Mouse (Mus musculus) ZHBTc4 (cell line): ENCODE data around the gene Gbf1.

ENCODE experiments used
- DNase-seq: peaks from one replicate; pipeline ENCODE4 v3.0.0-alpha.2; 2011; ENCODE audit warnings: low read depth, low spot score

Gene Gbf1

DNA sequence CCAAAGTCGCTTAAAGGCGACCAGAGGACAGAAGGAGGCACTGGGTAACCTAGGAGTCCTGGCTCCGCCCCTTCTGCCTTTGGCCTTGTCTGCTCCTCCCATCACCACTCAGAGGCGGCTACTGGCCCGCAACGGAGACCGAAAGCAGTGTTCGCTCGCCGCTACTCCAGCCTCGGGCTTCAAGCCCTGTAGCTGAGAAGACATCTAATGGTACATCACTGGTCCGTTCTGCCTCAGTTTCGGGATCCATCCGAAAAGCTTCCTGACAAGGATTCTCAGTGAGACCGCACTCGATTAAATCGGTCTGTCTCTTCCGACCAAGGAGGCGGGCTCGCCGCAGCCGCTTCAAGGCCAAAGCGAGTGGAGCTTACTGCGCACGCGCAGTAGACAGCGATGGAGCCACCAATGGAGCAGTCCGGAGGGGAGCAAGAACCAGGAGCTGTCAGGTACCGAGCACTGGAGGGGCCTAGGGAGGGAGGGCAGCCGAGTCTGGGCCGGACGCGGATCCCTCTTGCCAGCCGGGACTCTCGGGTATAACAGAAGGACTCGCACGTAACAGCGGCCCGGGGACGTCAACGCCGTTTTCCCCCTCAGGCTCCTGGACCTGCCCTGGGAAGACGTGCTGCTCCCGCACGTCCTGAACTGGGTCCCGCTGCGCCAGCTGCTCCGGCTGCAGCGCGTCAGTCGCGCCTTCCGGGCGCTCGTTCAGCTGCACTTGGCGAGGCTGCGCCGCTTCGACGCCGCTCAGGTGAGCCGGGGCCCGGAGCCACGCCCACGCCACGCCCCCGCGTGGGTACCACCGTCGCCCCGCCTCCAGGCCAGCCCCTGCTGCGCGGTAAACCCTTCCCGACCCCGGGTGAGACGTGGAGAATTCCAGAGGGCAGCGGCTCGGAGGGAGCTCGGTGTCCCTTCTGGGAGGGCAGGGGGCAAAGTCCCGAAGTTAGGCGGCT, 176.0 kb downstream of the Gbf1 start, which contains the start of gene Fbxl15:
Gene Fbxl15, plus strand, starts transcription at position 104 of the 950 bp plus-strand sequence.
- peak; percentile 98 for DNase-seq

DNA sequence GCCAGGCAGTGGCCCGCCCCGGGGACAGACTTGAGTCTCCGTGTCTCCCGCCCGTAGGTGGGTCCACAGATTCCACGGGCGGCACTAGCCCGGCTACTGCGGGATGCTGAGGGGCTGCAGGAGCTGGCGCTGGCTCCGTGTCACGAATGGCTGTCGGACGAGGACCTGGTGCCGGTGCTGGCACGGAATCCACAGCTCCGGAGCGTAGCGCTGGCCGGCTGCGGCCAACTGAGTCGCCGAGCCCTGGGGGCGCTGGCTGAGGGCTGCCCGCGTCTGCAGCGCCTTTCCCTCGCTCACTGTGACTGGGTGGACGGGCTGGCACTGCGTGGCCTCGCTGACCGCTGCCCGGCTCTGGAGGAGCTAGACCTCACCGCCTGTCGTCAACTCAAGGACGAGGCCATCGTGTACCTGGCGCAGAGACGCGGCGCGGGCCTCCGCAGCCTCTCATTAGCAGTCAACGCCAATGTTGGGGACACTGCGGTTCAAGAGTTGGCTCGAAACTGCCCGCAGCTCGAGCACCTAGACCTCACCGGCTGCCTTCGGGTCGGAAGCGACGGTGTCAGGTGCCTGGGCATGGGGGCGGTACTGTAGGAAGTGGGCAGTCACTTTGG, 176.8 kb downstream of the Gbf1 start:
- no peak for DNase-seq

DNA sequence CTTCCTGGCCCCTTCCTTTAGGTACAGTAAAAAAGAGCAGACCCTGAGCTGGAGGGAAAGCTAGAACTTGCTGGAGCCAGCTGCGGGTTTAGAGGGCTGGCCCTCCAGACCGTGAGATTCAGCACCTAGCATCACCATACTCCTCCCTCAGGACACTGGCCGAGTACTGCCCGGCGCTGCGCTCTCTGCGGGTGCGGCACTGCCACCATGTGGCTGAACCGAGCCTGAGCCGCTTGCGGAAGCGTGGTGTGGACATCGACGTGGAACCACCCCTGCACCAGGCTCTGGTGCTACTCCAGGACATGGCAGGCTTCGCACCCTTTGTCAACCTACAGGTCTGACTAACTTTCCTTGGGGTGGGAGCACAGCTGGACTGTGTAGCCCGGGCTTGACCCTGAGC, 177.6 kb downstream of the Gbf1 start:
- peak; percentile 87 for DNase-seq

DNA sequence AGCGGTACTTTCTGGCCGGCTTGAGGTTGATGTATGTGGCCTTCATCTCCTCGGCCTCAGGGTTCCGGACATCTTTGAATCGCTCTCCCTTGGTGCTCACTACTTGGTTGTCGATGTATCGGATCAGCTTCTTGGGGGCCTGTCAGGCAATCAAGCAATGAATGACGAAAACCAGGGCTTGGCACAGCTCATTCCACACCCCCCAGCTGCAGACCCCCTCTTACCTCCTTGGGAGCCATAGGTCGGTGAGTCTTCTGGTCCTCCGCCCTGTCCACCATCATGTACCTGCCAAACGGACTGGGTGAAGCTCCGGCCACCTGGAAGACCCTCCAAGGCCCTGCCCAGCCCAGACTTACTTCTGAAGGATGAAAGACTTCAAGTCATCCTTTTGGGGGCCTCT, 178.4 kb downstream of the Gbf1 start:
- DNase-seq: no peak

DNA sequence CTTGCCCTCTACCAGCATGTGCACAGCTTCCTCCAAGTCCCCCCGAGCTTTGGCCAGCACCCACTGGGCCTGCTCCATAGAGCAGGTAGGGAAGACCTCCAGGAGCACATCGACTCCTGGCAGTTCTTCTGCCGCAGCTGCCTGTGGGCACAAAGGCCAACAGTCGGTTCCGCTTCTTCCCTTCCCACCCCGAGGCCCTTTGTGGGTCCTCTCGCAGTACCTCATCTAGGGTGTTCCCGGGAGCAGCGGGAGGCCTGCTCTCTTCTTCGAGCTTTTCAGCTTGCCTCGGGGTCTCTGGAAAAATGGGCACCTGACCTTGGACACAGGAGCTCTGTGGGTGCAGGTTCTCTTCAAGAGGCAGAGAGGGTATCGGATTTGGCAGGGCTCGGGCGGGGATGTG, 179.0 kb downstream of the Gbf1 start:
- no peak for DNase-seq

DNA sequence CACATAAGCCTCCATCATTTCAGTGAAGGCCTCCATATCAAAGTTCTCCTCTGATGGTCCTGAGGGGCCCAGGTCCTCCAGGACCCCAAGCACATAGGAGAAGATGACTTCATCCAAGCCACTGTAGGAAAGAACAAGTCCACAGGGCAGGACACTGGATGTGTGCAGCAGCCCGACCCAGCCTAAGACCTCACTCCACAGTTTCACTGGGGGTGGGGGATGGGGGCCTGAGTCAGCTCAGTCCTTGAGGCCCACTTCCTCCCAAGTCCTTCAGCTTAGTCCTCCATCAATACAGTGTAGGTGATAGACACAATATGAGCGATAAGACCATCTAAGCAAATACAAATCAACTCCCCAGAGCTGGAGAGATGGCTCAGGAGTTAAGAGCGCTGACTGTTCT, 179.6 kb downstream of the Gbf1 start:
- no peak for DNase-seq

DNA sequence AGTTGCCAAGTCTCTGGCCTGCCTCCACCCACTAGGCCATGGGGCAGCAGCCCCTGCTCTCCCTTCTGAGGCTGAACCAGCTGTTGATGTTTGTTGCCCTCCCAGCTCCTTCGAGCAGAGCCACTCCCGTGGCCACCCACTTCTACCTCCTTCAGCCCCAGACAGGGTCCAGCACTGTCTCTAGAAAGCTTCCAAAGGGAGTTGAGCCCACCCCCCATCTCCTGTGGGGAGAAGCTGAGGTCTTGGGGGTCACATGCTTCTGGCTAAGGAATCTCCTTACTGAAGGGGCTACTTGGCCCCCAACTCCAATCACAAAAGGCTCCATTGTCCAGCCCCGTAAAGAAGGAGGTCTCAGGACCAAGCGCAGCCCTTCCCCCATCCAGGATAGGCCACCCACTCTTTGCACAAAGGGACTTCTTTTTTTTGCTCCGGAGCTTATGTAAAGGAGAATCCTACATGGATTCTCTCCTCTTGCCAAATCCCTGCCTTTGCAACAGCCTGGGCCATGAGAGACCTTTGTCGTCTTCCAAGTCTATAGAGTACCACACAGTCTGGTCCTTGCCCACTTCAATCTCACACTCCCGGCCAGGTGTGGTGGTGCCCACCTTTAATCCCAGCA, 180.5 kb downstream of the Gbf1 start:
- DNase-seq: no peak

DNA sequence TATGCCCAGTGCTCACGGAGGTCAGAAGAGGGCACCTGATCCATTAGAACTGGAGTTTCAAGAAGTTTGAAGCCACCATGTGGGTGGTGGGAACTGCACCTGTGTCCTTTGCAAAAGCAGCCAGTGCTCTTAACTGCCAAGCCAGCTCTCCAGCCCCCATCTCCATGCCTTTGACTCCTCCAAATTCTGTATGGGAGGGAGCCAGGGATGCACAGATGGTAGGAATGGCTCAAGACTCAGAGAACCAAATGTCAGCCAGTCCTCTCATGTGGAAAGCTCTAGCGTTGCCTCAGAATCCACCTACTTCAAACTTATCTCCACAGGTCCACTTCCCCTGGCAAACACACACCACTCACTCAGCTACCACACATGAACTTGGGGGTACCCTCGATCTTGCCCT, 181.6 kb downstream of the Gbf1 start:
- DNase-seq: no peak
